Mouse (Mus musculus) midbrain, embryonic 15.5 days (tissue): Measurements from ENCODE around the gene Kiss1. TPM values are rescaled to one million over a fixed set of nuclear protein-coding genes. Genes with fewer than 3 reads are reported as not detected.

Experiments used
- ATAC-seq: fragments of 200-750 bp; cut with Nextera tagmentation; replicated peaks from 2 replicates; pipeline ENCODE4 v1.8.0; 2017; ENCODE audit warnings: moderate TSS enrichment
- H3K27ac ChIP-seq: fragments of 300-500 bp; sonication (generic); 2 replicates; pipeline ENCODE4 v1.5.1; 2015; ENCODE audit warnings: mild to moderate bottlenecking, inconsistent platforms
- H3K27me3 ChIP-seq: fragments of 300-500 bp; sonication (generic); replicated peaks from 2 replicates; pipeline ENCODE4 v1.6.1; 2015; ENCODE audit warnings: inconsistent platforms
- H3K36me3 ChIP-seq: fragments of 300-500 bp; sonication (generic); replicated peaks from 2 replicates; pipeline ENCODE4 v1.6.1; 2015; ENCODE audit warnings: inconsistent platforms
- H3K4me1 ChIP-seq: fragments of 300-500 bp; sonication (generic); 2 replicates; pipeline ENCODE4 v1.6.1; 2015; ENCODE audit warnings: inconsistent platforms
- H3K4me2 ChIP-seq: fragments of 300-500 bp; sonication (generic); 2 replicates; pipeline ENCODE4 v1.6.1; 2015; ENCODE audit warnings: inconsistent platforms, mild to moderate bottlenecking, moderate library complexity
- H3K4me3 ChIP-seq: fragments of 300-500 bp; sonication (generic); 2 replicates; pipeline ENCODE4 v1.5.1; 2015; ENCODE audit warnings: mild to moderate bottlenecking, inconsistent platforms
- H3K9ac ChIP-seq: fragments of 300-500 bp; sonication (generic); 2 replicates; pipeline ENCODE4 v1.6.1; 2015; ENCODE audit warnings: mild to moderate bottlenecking, inconsistent platforms
- H3K9me3 ChIP-seq: fragments of 300-500 bp; sonication (generic); 2 replicates; pipeline ENCODE4 v1.6.1; 2016; ENCODE audit warnings: inconsistent platforms
- WGBS: fragments of 180-500 bp; shearing (Covaris S2); methylation state at CpG from one replicate; pipeline ENCODE4 v1.1.7; 2015; ENCODE audit warnings: mixed read lengths; 5-methylcytosine and 5-hydroxymethylcytosine counted together
- polyA plus RNA-seq: library from polyadenylated mRNA; unstranded; fragments of >200 nt; fragmentation: Nextera tagmentation; extraction: Ambion mirVana; gene quantifications from 2 replicates; pipeline ENCODE4 v1.2.1, GENCODE M21; 2015

Gene Kiss1
- polyA plus RNA-seq, 1 experiment from 2014 or later: not detected

DNA sequence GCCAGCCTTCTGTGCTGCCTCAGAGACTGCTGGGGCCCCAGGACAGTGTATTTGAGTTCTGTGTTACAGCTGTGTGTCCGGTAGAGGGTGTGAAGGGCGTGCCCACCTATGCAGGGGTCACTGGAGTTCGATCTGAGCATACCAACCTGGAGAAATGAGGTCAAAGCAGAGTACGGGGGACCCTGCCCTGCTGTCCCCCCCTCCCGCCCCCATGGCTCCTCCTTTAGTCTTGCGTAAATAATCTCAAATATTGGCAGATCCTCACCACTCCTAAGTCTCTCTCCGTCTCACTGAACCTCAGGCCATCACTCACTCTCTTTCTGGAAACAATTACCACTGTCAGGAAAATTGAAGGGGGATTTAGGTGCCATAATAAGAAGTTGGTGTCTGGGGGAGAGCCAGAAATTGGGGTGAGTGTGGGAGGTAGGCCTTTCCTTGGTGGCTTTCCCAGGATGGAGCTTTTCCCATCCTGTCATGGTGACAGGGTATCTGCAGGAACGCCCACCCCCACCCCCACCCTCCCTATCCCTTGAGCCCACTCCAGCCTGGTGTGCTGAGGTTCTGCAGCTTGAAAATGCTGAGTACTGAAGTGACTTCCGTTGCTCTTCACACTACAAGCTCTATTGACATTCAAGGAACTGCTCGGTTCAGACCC lies 45.4 kb downstream of the Kiss1 start:
- ATAC-seq: no peak
- Histone ChIP-seq H3K4me1 (peaks cover 24% of the 10 kb centered on the region), H3K36me3 (no peaks in the 10 kb centered on the region), H3K9me3 (no peaks in the 10 kb centered on the region), H3K9ac (no peak overlapping the region), H3K4me2 (no peak overlapping the region), H3K27me3 (peaks cover 21% of the 10 kb centered on the region), H3K4me3 (no peak overlapping the region), H3K27ac (no peak overlapping the region)
- 56% methylated on average over 10 of the region's 10 CpGs for WGBS

DNA sequence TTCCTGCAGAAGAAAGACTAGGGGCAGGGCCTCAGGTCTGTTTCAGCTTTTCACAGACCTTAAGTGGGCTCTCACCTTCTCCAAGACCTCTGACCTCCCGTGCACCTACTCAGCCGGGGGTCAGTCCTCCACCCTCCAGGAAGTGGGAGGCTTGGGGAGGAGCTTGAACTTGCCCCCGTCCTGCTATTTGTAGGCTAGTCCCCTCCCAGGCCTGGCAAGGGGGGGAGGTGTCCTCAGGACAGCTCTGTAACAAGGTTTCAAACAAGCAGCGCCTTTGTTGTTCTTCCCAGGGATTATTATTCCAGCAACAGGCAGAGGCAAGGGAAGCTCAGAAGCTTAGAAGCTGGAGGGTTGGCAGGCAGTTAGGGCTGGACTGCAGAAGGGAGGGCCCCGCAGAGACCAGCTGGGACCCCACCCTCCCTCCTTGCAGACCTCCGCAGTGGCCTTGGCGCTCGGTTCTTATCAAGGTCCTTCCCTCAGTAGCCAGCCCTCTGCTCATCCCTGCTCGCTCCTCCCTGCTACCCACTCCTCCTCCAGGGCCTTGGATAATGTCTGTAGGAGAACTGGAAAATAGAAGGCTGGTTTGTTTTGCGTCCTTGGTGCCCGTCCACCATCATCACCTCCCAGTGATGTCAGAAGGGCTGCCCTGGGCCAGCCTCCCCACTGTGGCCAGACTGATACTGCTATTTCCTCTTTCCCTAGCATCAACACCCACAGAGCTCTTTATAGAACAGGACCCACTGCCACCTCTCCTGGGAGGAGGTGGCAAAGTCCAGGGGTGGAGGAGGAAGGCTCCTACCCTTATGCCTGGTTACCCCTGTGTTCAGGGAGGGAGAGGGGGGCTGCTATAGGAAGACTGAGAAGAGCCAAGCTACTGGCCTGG lies 46.2 kb downstream of the Kiss1 start:
- WGBS: 6% methylated on average over 11 of the region's 11 CpGs
- peaks cover 21% of the 10 kb centered on the region for H3K27me3 ChIP-seq
- no peaks in the 10 kb centered on the region for H3K9me3 ChIP-seq
- H3K4me2 ChIP-seq: no peak overlapping the region
- no peak overlapping the region for H3K4me3 ChIP-seq
- no peaks in the 10 kb centered on the region for H3K36me3 ChIP-seq
- ATAC-seq: no peak
- 0 out of 2 replicates have a peak overlapping the region, but pooled peaks have one; percentile 18 for H3K9ac ChIP-seq
- H3K4me1 ChIP-seq: peaks cover 24% of the 10 kb centered on the region
- H3K27ac ChIP-seq: no peak overlapping the region

- Histone ChIP-seq H3K27me3 (peaks cover 21% of the 10 kb centered on the region), H3K36me3 (no peaks in the 10 kb centered on the region), H3K9ac (no peak overlapping the region), H3K4me3 (no peak overlapping the region), H3K4me2 (no peak overlapping the region), H3K4me1 (peaks cover 24% of the 10 kb centered on the region), H3K9me3 (no peaks in the 10 kb centered on the region), H3K27ac (no peak overlapping the region)
- ATAC-seq: no peak
- WGBS: 64% methylated on average over 10 of the region's 10 CpGs
Observed at GRCm38 (mm10) chr1:133368644-133369043, 47.0 kb downstream of the Kiss1 start.

GRCm38 (mm10) chr1:133370352-133370751 lies 48.7 kb downstream of the Kiss1 start:
- Histone ChIP-seq H3K9ac (no peak overlapping the region), H3K9me3 (no peaks in the 10 kb centered on the region), H3K4me1 (peaks cover 12% of the 10 kb centered on the region), H3K36me3 (no peaks in the 10 kb centered on the region), H3K27me3 (peaks cover 9% of the 10 kb centered on the region; the same call in 1 of the 2 replicates), H3K4me3 (no peak overlapping the region), H3K27ac (no peak overlapping the region), H3K4me2 (no peak overlapping the region)
- ATAC-seq: no peak
- 82% methylated on average over 4 of the region's 4 CpGs for WGBS

GRCm38 (mm10) chr1:133371431-133371830 lies 49.8 kb downstream of the Kiss1 start:
- Histone ChIP-seq H3K36me3 (no peaks in the 10 kb centered on the region), H3K27me3 (0 out of 2 replicates have a peak, but pooled peaks cover 3% of the 10 kb centered on the region), H3K4me1 (peaks cover 12% of the 10 kb centered on the region), H3K9me3 (no peaks in the 10 kb centered on the region), H3K4me3 (no peak overlapping the region), H3K9ac (no peak overlapping the region), H3K27ac (no peak overlapping the region), H3K4me2 (no peak overlapping the region)
- 93% methylated on average over 6 of the region's 6 CpGs for WGBS
- no peak for ATAC-seq

GRCm38 (mm10) chr1:133372113-133372512 lies 50.4 kb downstream of the Kiss1 start:
- Histone ChIP-seq H3K27ac (no peak overlapping the region), H3K4me3 (no peak overlapping the region), H3K4me2 (no peak overlapping the region), H3K27me3 (no peaks in the 10 kb centered on the region), H3K36me3 (no peaks in the 10 kb centered on the region), H3K4me1 (peaks cover 12% of the 10 kb centered on the region), H3K9me3 (no peaks in the 10 kb centered on the region), H3K9ac (no peak overlapping the region)
- WGBS: 70% methylated on average over 8 of the region's 8 CpGs
- ATAC-seq: no peak

DNA sequence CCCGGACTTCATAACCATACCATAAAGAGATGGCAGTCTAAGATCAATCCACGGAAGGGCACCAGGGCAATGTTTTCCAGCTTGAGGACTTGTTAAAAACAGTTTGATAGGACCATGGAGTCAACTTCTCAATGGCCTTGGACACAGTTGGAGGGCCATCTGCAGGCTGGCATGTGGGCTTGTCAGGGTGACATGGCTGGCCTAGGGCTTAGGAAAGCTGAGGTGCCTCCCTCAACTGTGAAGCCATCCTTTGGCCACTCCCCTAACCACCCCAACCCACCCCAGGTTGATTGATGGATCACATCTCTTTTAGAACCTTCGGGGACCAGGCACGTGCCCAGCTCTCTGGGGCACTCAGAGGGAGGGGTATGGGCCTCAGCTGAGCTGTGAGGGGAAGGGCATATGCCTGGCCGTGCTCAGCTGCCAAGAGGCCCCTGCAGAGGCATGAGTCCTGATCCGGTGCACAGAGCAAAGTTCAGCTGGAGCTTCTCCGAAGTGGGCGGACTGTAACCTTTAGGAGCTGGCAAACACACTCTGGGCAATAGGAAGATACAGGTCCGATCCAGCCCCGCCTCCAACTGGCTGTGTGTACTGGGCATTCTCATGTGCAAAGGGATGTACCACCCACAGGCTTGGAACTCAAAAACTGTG lies 54.1 kb downstream of the Kiss1 start:
- Histone ChIP-seq H3K27me3 (no peaks in the 10 kb centered on the region), H3K9ac (no peak overlapping the region), H3K36me3 (no peaks in the 10 kb centered on the region), H3K9me3 (no peaks in the 10 kb centered on the region), H3K4me1 (no peaks in the 10 kb centered on the region), H3K27ac (no peak overlapping the region), H3K4me2 (no peak overlapping the region), H3K4me3 (no peak overlapping the region)
- no peak for ATAC-seq
- WGBS: 73% methylated on average over 10 of the region's 10 CpGs

- Histone ChIP-seq H3K4me3 (no peak overlapping the region), H3K4me1 (peaks cover 5% of the 10 kb centered on the region), H3K27me3 (no peaks in the 10 kb centered on the region), H3K9ac (no peak overlapping the region), H3K9me3 (no peaks in the 10 kb centered on the region), H3K4me2 (no peak overlapping the region), H3K27ac (no peak overlapping the region), H3K36me3 (no peaks in the 10 kb centered on the region)
- 84% methylated on average over 5 of the region's 5 CpGs for WGBS
- no peak for ATAC-seq
Observed at GRCm38 (mm10) chr1:133377547-133377946, 55.9 kb downstream of the Kiss1 start.

Other genes with a start within 250 kb of the Kiss1 start
- 29.2 and 30.1 TPM in 2 replicates for gene Ppp1r15b, start 190.7 kb upstream of the Kiss1 start, polyA plus RNA-seq
- 21.4 and 23.4 TPM in 2 replicates for gene Plekha6, start 157.7 kb upstream of the Kiss1 start, polyA plus RNA-seq
- 0.17 TPM in 1 of 2 replicates, not detected in the other for gene Golt1a, start 12.1 kb upstream of the Kiss1 start, polyA plus RNA-seq
- gene Ren1, start 28.6 kb downstream of the Kiss1 start, polyA plus RNA-seq: 0.18 TPM in 1 of 2 replicates, not detected in the other
- gene Etnk2, start 41.7 kb downstream of the Kiss1 start, polyA plus RNA-seq: 20.0 and 21.9 TPM in 2 replicates
- 6.5 and 7.4 TPM in 2 replicates for gene Sox13, start 102.5 kb downstream of the Kiss1 start, polyA plus RNA-seq